ENCODE assay signal across 8 mouse cellular contexts in the genomic region with DNA sequence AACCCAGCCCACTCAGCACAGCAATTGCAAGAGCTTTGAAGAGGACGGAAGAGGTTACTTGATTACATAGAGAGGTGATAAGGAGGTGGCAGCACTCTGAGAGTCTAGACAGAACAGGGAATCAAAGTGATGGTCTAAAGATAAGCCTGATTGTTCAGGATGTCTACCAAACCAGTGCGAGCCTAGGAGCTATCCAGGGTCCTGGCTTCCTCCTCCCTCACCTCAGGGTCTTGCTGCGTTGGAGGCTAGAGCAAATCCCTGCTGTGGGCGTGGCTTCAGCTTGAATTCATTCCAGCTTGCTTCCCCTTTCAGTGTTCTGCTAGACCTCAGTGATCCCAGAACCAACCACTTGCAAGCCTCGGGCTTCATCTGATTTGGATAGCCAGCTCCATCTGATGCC.
A peak's percentile ranks its signal among the peaks of the same experiment; 100 is the strongest.
DNase-seq lines count a peak whose midpoint lies in the region; ATAC-seq lines count a peak whose summit lies in the region.

No protein-coding gene starts in this region.

- ATAC-seq in frontal cortex, adult (ENCODE audit: low TSS enrichment), result peak; percentile 44

- DNase-seq in frontal cortex, postnatal 10 days (ENCODE audit: low spot score in 2 of 2), result no peak
- peak; percentile 25 to 39 for DNase-seq in spleen, adult 18-20 months
- DNase-seq in spleen, postnatal 4 days (ENCODE audit: low spot score in 2 of 2), result no peak
- peak; percentile 72 for DNase-seq in hindlimb bud, embryonic 11.5 days (ENCODE audit: extremely low spot score, low read depth, low spot score)
- peak; percentile 2 for DNase-seq in ovary, postnatal 14 days (ENCODE audit: low spot score)
- DNase-seq in cerebellum, adult 8-10 months, result no peak
- no peak for DNase-seq in right cerebral cortex, postnatal 4 days

Comparison
In these comparisons a context has a peak if more than half of its experiments do, and no peak if none do; other contexts are left out.
1. DNase-seq: peak in spleen, adult 18-20 months (2 of 2), hindlimb bud, embryonic 11.5 days (single experiment) and ovary, postnatal 14 days (single experiment); none in frontal cortex, postnatal 10 days (0 of 2), spleen, postnatal 4 days (0 of 2), cerebellum, adult 8-10 months (single experiment) and right cerebral cortex, postnatal 4 days (single experiment).